Mouse (Mus musculus) adrenal gland, postnatal 14 days (tissue): ENCODE results near the gene Ralgapa2. TPM values are rescaled to one million over a fixed set of nuclear protein-coding genes. Genes with fewer than 3 reads are reported as not detected.
"Not testable (repeated sequence)": the region's sequence is repeated elsewhere in the genome, so short reads cannot be mapped to it uniquely, and the experiment has no call there.

Experiments
- DNase-seq: peaks from one replicate; pipeline ENCODE4 v3.0.0; 2021; ENCODE audit warnings: mixed read lengths
- total RNA-seq: library from RNA; stranded (reverse); gene quantifications from 2 replicates; pipeline ENCODE4 v1.2.3, GENCODE M21; 2021

Ralgapa2 gene
- total RNA-seq, 1 experiment from 2014 or later, result 35.3 TPM

DNA sequence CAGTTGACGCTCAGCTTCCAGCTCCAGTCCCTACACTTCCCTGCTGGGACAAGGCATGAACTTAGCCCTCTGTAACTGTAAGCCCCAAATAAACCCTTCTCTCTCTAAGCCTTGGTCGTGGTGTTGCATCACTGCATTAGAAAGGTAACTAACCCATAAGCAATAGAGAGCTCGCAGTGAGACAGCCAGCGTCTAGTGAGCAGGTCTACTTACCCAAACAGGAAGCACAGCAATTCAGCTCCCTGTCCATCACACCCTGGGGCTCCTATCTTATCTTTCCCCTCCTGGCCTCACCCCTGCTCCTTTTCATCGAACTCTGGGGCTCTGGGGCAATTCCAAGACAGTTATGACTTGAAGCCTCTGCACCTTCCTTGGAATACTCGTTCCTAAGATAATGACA, 13.8 kb downstream of the Ralgapa2 start:
- no peak for DNase-seq

DNA sequence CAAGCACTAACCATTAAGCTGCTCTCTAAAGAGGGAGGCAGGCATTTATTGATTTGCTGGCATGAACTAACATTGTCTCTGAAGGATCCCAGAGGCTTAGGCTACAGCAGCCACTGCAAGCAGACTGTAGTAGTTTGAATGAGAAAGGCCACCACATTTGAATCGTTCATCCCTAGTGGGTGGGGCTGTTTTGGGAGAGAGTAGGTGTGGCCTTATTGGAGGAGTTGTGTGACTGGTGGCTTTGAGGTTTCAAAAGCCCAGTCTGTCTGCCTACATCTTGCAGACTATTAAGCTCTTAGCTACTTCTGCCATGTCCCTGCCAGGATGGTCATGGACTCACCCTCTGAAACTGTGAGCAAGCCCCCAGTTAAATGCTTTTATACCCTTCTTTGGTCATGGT, 15.1 kb downstream of the Ralgapa2 start:
- no peak for DNase-seq

- no peak for DNase-seq
Observed at GRCm38 (mm10) chr2:146495781-146496180, 16.4 kb downstream of the Ralgapa2 start.

DNA sequence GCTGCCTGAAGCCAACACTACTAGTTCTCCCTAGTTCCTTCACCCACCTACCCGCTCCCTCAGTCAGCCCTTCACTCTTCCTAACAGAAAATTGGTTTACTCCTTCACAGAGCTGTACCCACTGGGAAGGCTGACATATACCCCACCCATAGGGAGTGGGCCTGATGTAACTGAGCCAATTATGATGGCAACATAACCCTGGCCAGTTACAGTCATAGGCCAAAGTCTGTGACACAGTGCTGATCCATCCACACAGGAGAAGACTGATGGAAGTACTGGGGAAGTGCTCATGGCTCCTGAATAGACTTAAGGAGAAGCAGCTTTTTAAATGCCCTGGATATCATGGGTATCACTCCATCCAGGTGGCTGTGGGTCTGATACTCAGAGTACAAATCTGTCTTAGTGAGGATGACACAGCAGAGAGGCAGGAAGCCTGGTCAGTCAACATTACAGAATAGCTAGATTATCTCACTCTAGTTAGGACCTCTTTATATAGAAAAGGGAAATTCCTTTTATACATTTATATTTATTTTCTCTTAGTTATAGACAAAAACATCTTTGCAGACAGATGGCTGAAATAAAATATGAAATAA, 18.7 kb downstream of the Ralgapa2 start:
- no peak for DNase-seq

DNA sequence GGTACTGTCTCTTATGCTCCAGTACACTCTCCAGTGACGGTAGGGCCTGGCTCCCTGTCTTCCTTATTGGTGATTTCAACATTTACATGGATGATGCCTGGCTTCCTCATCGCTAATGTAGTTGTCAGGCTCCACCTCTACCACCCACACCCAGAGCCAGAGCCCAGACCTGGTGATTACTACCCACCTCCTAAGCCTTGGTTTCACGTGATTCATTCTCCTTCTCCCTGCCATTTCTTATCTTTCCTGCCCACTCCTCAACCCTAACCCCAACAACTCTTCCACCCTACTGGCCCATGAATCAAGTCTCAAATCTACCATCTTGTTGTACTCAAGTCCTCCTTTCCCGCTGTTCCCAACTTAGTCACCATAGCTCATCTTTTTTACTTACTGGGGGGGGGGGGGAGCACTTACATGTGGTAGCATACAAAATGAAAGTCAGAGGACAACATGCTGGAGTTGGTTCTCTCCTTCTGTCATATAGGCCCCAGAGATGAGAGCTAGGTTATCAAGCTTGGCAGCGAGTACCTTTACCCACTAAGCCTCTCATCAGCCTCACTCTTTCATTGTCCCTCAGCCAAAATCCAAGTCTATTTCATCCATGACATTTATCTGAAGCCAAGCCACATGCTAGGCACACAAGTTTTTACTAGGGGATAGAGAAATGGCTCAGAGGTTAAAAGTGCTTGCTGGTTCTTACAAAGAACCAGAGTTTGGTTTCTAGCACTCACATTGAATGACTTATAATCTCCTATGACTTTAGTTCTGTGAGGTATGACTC, 20.1 kb downstream of the Ralgapa2 start:
- DNase-seq, result no peak

DNA sequence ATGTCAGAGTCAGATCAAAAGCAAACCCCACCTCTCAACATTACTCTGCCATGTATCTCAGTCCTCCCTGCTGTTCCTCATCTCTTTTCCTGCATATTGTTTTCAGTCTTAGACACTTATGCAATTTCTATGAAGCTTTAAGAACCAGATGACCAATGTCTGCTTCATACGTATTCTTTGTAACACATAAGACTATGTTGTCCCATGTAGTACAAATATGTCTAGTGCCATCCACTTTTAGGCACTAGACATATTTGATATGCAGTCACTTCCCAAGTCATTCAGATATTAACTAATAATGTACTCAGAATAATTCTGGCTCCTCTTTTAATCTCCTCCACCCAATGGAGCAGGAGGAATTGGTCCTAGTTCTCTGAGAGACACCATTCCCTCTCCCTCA, 21.2 kb downstream of the Ralgapa2 start:
- DNase-seq, result no peak

GRCm38 (mm10) chr2:146488291-146488690, 23.9 kb downstream of the Ralgapa2 start:
- no peak for DNase-seq

DNA sequence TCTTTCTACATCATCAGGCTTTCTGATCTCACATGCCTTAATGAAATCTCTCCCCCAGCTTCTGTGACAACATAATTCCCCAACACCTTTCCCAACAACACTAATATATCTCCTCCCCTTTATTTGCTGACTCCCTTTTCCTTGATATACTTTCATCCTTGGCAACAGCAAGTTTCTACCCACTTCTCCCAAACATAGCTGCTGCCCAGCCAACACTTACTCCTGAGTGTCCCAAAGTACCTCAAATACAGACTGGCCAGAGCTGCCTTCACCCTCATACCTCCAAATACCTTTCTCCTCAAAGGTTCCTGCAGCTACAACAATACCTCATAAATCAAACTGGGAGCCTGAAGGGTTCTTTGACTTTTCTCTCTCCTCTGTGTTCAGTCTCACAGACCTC, 29.3 kb downstream of the Ralgapa2 start:
- DNase-seq, result no peak

- DNase-seq, result no peak
Observed at GRCm38 (mm10) chr2:146477491-146477890, 34.7 kb downstream of the Ralgapa2 start.

GRCm38 (mm10) chr2:146476428-146476972, 35.6 kb downstream of the Ralgapa2 start:
- no peak for DNase-seq

- no peak for DNase-seq
Observed at GRCm38 (mm10) chr2:146476001-146476400, 36.1 kb downstream of the Ralgapa2 start.

- DNase-seq, result no peak
Observed at GRCm38 (mm10) chr2:146470947-146471346, 41.2 kb downstream of the Ralgapa2 start.

- DNase-seq, result peak; percentile 30
Observed at GRCm38 (mm10) chr2:146469707-146470420, 42.3 kb downstream of the Ralgapa2 start.

DNA sequence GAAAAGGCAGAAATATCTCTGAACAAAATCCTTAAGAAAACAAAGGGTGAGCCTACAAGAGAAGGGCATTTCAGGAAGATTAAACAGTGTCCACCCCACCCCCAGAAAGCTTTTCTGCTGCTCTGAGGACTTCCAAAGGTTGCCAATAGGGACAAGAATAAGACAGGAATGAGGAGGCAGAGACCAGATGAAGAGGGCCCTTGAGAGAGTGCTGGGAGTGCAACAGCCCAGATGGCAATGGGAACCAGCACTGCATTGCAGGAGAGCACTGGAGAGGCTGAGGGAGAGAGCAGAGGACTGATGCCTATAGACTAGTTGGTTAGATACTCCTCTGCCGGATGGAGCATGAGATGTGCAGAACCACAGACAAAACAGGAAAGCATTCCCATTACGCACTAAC, 43.2 kb downstream of the Ralgapa2 start:
- DNase-seq, result no peak

GRCm38 (mm10) chr2:146468016-146468415, 44.1 kb downstream of the Ralgapa2 start:
- DNase-seq, result peak; percentile 51

DNA sequence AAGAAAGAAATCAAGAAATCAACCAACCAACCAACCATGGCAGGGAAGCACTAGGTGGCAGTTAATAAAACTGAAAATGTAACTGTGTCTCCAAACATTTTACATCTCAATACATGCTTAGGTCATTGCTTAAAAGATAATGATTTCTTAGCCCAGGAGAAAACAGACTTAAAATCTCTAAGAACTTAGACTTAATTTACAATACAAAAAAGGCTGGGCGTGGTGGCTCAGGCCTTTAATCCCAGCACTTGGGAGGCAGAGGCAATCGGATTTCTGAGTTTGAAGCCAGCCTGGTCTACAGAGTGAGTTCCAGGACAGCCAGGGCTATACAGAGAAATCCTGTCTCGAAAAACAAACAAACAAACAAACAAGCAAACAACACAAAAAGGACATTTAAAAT, 45.3 kb downstream of the Ralgapa2 start:
- not testable (repeated sequence) for DNase-seq

DNA sequence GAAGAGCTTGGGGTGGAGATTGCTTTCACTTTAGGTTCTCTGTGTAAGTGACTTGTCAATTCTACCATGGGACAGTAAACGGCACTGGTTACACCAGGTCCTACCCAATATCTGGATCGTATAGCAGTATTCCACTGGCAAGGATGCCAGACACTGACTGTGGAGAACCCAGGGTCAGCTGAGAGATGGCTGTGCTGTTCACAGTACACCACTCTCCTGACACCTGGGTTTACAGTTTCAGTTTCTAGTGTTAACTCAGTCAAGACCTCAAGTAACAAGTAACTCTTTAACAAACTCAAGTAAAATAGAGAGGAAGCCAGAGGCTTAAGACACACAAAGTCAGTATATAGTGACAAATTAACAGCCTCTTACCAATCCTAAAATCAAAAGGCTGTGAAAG, 54.6 kb downstream of the Ralgapa2 start:
- DNase-seq, result no peak

GRCm38 (mm10) chr2:146456612-146457011, 55.5 kb downstream of the Ralgapa2 start:
- no peak for DNase-seq

GRCm38 (mm10) chr2:146456062-146456461, 56.1 kb downstream of the Ralgapa2 start:
- DNase-seq, result no peak

DNA sequence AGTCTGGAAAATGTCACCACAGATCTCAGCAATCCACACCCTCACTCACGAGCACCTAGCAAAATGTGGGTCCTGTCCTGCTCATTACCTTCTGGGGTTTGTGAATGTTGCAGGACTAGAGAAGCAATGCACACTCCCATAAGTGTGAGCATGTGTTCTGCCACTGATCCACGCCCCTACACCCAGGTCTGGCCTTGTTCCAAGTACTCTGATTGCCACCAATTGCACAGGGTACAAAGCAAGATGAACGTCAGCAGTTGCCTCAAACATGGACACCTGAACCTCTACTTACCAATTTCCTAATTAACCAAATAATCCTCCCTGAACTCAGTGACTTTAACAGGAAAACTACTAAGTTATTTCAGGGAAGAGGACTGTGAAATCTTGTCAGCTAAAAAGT, 68.1 kb downstream of the Ralgapa2 start:
- DNase-seq, result no peak

- DNase-seq, result no peak
Observed at GRCm38 (mm10) chr2:146443291-146443875, 68.8 kb downstream of the Ralgapa2 start.

GRCm38 (mm10) chr2:146441711-146442110, 70.4 kb downstream of the Ralgapa2 start:
- DNase-seq, result no peak

DNA sequence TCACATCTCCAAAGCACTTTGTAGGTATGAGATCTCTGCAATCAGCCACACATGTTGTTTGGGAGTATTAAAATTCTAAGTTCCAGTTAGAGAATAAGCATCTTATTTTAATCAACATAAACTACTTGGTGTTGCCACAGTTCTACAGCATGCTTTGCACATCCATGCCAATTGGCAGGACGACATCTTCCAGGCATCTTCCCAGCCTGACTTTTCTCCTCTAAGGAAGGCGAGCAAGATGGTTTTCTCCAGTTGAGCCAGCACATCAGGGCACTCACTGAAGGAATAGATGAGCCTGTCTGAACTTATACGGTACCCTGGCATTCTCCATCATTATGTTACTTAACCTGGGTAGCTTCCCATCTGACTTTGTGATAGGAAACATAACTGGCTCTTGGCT, 83.4 kb downstream of the Ralgapa2 start:
- no peak for DNase-seq
